Comparison of ENCODE assay signal across 9 mouse cellular contexts in the genomic region with DNA sequence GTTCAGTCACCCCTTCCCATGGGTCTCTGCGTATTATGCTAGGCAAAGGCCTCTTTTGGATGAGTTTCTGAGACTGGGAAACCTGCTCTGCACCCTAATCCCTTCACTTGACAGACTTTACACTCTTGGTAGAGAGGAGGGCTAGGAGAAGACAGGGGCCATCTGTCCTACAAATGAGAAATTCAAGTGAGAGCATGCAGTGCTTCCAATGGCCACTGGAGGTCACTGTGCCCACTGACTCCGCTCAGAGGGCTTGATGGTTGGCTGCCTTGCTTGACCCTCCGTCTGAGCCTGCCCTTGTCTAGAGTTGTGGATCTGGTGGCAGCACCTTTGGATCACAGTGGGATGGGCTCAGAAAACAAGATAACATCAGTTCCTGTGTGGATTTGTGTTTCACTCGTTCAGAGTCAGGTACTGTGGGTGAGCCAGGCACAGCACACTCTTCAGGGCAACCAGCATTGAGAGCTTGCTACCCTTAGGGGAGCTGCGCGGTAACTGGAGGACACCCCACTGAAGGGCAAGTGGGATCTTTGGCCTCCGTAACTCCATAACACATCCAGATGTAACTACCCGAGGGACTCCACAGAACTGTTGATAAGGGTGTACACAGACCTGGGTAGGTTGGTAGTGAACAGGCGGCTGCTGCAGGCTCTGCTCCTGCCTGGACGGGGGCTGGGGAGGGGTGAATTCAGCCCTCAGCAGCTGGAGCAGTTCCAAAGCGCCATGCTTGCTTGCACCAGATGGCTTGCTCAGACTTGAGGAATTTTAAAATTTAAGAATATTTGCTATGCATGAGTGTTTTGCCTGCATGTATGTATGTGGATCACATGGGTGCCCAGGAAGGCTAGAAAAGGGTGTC. TPM values are rescaled to one million over a fixed set of nuclear protein-coding genes. Genes with fewer than 3 reads are reported as not detected.
DNase-seq lines count a peak whose midpoint lies in the region; ATAC-seq and TF ChIP-seq lines count a peak whose summit lies in the region.
"Had no signal": no experiment of that assay in that cellular context is flagged by ENCODE, and none has a peak within 500 bp of the region (broad histone marks: within the 10 kb centered on the region; RNA-seq: fewer than 3 reads in every experiment).

No protein-coding gene starts in this region.

- peak; percentile 95 for TF ChIP-seq CTCF in E14TG2a.4 (conservative IDR thresholded peaks at IDR 0.05; ENCODE audit: low read length)
- TF ChIP-seq CTCF in kidney, postnatal 0 days (IDR thresholded peaks at IDR 0.05; ENCODE audit: low read depth), result peak; percentile 97
- peak; percentile 47; the same call in 1 of the 2 replicates for TF ChIP-seq CTCF in olfactory bulb, adult 2 months (IDR thresholded peaks at IDR 0.05; ENCODE audit: insufficient read depth, low read depth, low read length)

- peaks cover 89% of the 10 kb centered on the region for H3K4me1 ChIP-seq in E14TG2a.4 (replicated peaks; ENCODE audit: low read depth, low read length)
- H3K4me1 ChIP-seq in embryonic facial prominence, embryonic 10.5 days, result no peaks in the 10 kb centered on the region
- H3K4me1 ChIP-seq in heart, embryonic 16.5 days (ENCODE audit: control insufficient read depth, insufficient read depth, low read length), result no peaks in the 10 kb centered on the region
- H3K4me1 ChIP-seq in kidney, postnatal 0 days (replicated peaks; ENCODE audit: insufficient read depth, low read length), result 0 out of 2 replicates have a peak, but pooled peaks cover 3% of the 10 kb centered on the region
- H3K4me1 ChIP-seq in liver, embryonic 13.5 days (replicated peaks), result peaks cover 10% of the 10 kb centered on the region
- no peaks in the 10 kb centered on the region for H3K4me1 ChIP-seq in olfactory bulb, adult 2 months (ENCODE audit: control insufficient read depth, insufficient read depth, low read length)

- H3K27me3 ChIP-seq in E14TG2a.4 (ENCODE audit: insufficient read depth, low read length), result no peaks in the 10 kb centered on the region
- H3K27me3 ChIP-seq in embryonic facial prominence, embryonic 10.5 days (replicated peaks; ENCODE audit: low read depth, poor library complexity, severe bottlenecking), result no peaks in the 10 kb centered on the region
- H3K27me3 ChIP-seq in heart, embryonic 16.5 days (ENCODE audit: control insufficient read depth, insufficient read depth, low read length), result no peaks in the 10 kb centered on the region
- no peaks in the 10 kb centered on the region for H3K27me3 ChIP-seq in kidney, postnatal 0 days (ENCODE audit: insufficient read depth, low read length)
- no peaks in the 10 kb centered on the region for H3K27me3 ChIP-seq in liver, embryonic 13.5 days
- H3K27me3 ChIP-seq: heart, embryonic 15.5 days had no signal

- 74% methylated on average over 11 of the region's 11 CpGs for WGBS in embryonic facial prominence, embryonic 10.5 days
- WGBS in heart, embryonic 16.5 days, result 57% methylated on average over 11 of the region's 11 CpGs
- WGBS in kidney, postnatal 0 days, result 54% methylated on average over 11 of the region's 11 CpGs
- WGBS in liver, embryonic 13.5 days (ENCODE audit: insufficient replicate concordance), result 57% methylated on average over 11 of the region's 11 CpGs
- WGBS in olfactory bulb, adult 2 months, result 71% methylated on average over 11 of the region's 11 CpGs

- H3K9me3 ChIP-seq in E14TG2a.4 (ENCODE audit: low read length), result no peaks in the 10 kb centered on the region
- no peaks in the 10 kb centered on the region for H3K9me3 ChIP-seq in embryonic facial prominence, embryonic 10.5 days
- H3K9me3 ChIP-seq in heart, embryonic 16.5 days (replicated peaks; ENCODE audit: control insufficient read depth, low read length), result no peaks in the 10 kb centered on the region
- H3K9me3 ChIP-seq in kidney, postnatal 0 days (replicated peaks; ENCODE audit: low read length), result no peaks in the 10 kb centered on the region
- no peaks in the 10 kb centered on the region for H3K9me3 ChIP-seq in liver, embryonic 13.5 days (replicated peaks)
- H3K9me3 ChIP-seq: heart, embryonic 15.5 days had no signal

- ATAC-seq in heart, embryonic 16.5 days (replicated peaks; ENCODE audit: extremely low read depth, insufficient read depth, low FRiP score), result peak; percentile 8; the same call in 1 of the 2 replicates
- peak; percentile 71 for ATAC-seq in kidney, postnatal 0 days (replicated peaks; ENCODE audit: low FRiP score, low read depth)
- peak; percentile 44 for ATAC-seq in liver, embryonic 13.5 days (ENCODE audit: low read depth)

- peak overlapping the region; percentile 72 for H3K4me3 ChIP-seq in E14TG2a.4 (replicated peaks; ENCODE audit: low read length)
- no peak overlapping the region for H3K4me3 ChIP-seq in embryonic facial prominence, embryonic 10.5 days
- H3K4me3 ChIP-seq in heart, embryonic 16.5 days (ENCODE audit: low read length), result no peak overlapping the region
- H3K4me3 ChIP-seq in kidney, postnatal 0 days (replicated peaks; ENCODE audit: low read depth, low read length), result no peak overlapping the region
- H3K4me3 ChIP-seq in liver, embryonic 13.5 days (replicated peaks), result no peak overlapping the region
- no peak overlapping the region for H3K4me3 ChIP-seq in olfactory bulb, adult 2 months (ENCODE audit: insufficient read depth, low read depth, low read length)
- H3K4me3 ChIP-seq: heart, embryonic 15.5 days had no signal

- H3K27ac ChIP-seq in embryonic facial prominence, embryonic 10.5 days (replicated peaks), result no peak overlapping the region
- no peak overlapping the region for H3K27ac ChIP-seq in heart, embryonic 16.5 days (ENCODE audit: low read length)
- peak overlapping the region; percentile 55 for H3K27ac ChIP-seq in kidney, postnatal 0 days
- H3K27ac ChIP-seq in liver, embryonic 13.5 days, result no peak overlapping the region
- no peak overlapping the region for H3K27ac ChIP-seq in olfactory bulb, adult 2 months (ENCODE audit: insufficient read depth, low read depth, low read length)
- H3K27ac ChIP-seq: heart, embryonic 15.5 days had no signal

- no peak overlapping the region for H3K9ac ChIP-seq in heart, embryonic 16.5 days (ENCODE audit: low read length)
- H3K9ac ChIP-seq in kidney, postnatal 0 days (ENCODE audit: low read depth, low read length), result no peak overlapping the region
- no peak overlapping the region for H3K9ac ChIP-seq in liver, embryonic 13.5 days
- H3K9ac ChIP-seq: heart, embryonic 15.5 days had no signal

- no peak for TF ChIP-seq POLR2A in olfactory bulb, adult 2 months (IDR thresholded peaks at IDR 0.05; ENCODE audit: insufficient read depth, low read depth, low read length)

- no peak overlapping the region for H3K4me2 ChIP-seq in heart, embryonic 16.5 days (ENCODE audit: low read depth, low read length)
- H3K4me2 ChIP-seq in kidney, postnatal 0 days (ENCODE audit: low read length), result no peak overlapping the region
- no peak overlapping the region for H3K4me2 ChIP-seq in liver, embryonic 13.5 days
- H3K4me2 ChIP-seq: heart, embryonic 15.5 days had no signal

- H3K36me3 ChIP-seq in E14TG2a.4 (ENCODE audit: insufficient read depth, low read length), result peaks cover 51% of the 10 kb centered on the region
- H3K36me3 ChIP-seq in embryonic facial prominence, embryonic 10.5 days (replicated peaks), result peaks cover 65% of the 10 kb centered on the region
- H3K36me3 ChIP-seq in heart, embryonic 16.5 days (ENCODE audit: control insufficient read depth, insufficient read depth), result 0 out of 2 replicates have a peak, but pooled peaks cover 2% of the 10 kb centered on the region
- no peaks in the 10 kb centered on the region for H3K36me3 ChIP-seq in kidney, postnatal 0 days (ENCODE audit: insufficient read depth, low read length)
- peaks cover 57% of the 10 kb centered on the region for H3K36me3 ChIP-seq in liver, embryonic 13.5 days

- DNase-seq in adrenal gland, postnatal 10 days, result peak; percentile 75
- DNase-seq in embryonic facial prominence, embryonic 10.5 days (ENCODE audit: low spot score), result peak; percentile 72
- DNase-seq in kidney, postnatal 0 days (ENCODE audit: low spot score), result peak; percentile 77
- DNase-seq in liver, embryonic 13.5 days, result peak; percentile 28
- DNase-seq in thymus, postnatal 14 days, result peak; percentile 67

RNA-seq across cellular contexts. Expression of a gene that starts 22.7 kb away (rescaled TPM):
- 10 to 100 TPM; 10.1 to 14.5 TPM for total RNA-seq in adrenal gland, postnatal 10 days (2021)
- 138 and 142 TPM in 2 replicates for polyA plus RNA-seq in embryonic facial prominence, embryonic 10.5 days (2016; fragmentation: Nextera tagmentation; extraction: Ambion mirVana)
- polyA plus RNA-seq in heart, embryonic 16.5 days (2015; fragmentation: Nextera tagmentation; extraction: Ambion mirVana), result 36.6 and 40.8 TPM in 2 replicates
- polyA plus RNA-seq in kidney, postnatal 0 days (2015; fragmentation: Nextera tagmentation; extraction: Ambion mirVana), result 43.8 and 49.2 TPM in 2 replicates
- polyA plus RNA-seq in liver, embryonic 13.5 days (2015; fragmentation: Nextera tagmentation; extraction: Ambion mirVana), result 58.1 and 65.6 TPM in 2 replicates
- not detected in 2 replicates for polyA plus RNA-seq in olfactory bulb, adult 2 months (2012; ENCODE audit: insufficient read depth, insufficient read length, low replicate concordance, missing spikeins)

Comparison
In these comparisons a context has a peak if more than half of its experiments do, and no peak if none do; other contexts are left out.
1. CTCF ChIP-seq: peak in every context shown above with its lines; median percentile 97 in kidney, postnatal 0 days; 95 in E14TG2a.4; 47 in olfactory bulb, adult 2 months.
2. ATAC-seq: peak in every context shown above with its lines; median percentile 71 in kidney, postnatal 0 days; 44 in liver, embryonic 13.5 days; 8 in heart, embryonic 16.5 days.
3. RNA of a gene that starts 22.7 kb away (polyA plus RNA-seq): 138 to 142 TPM in embryonic facial prominence, embryonic 10.5 days, 58.1 to 65.6 TPM in liver, embryonic 13.5 days, 43.8 to 49.2 TPM in kidney, postnatal 0 days and 36.6 to 40.8 TPM in heart, embryonic 16.5 days; not detected in olfactory bulb, adult 2 months; every median in the first group is over 10 times any median in the second.
4. Peak in every context shown above with its lines, with median percentiles within 50 percentile points of each other: DNase-seq.